Mouse (Mus musculus) liver, postnatal 0 days (tissue): ENCODE data around the gene Ntf5. TPM values are rescaled to one million over a fixed set of nuclear protein-coding genes. Genes with fewer than 3 reads are reported as not detected.

Experiments
- ATAC-seq: fragments of 200-750 bp; cut with Nextera tagmentation; 2 replicates; pipeline ENCODE4 v1.8.0; 2017; ENCODE audit warnings: mild to moderate bottlenecking, moderate library complexity
- DNase-seq: peaks from one replicate; pipeline ENCODE4 v3.0.0-alpha.2; 2016
- H3K27ac ChIP-seq: fragments of 300-500 bp; sonication (generic); 2 replicates; pipeline ENCODE4 v1.5.1; 2014; ENCODE audit warnings: antibody characterized with exemption, moderate library complexity, mild to moderate bottlenecking, low read depth
- H3K27me3 ChIP-seq: fragments of 300-500 bp; sonication (generic); 2 replicates; pipeline ENCODE4 v1.6.1; 2014; ENCODE audit warnings: low read length, control low read depth, mixed read lengths; ENCODE audit not compliant: insufficient read depth
- H3K36me3 ChIP-seq: fragments of 300-500 bp; sonication (generic); replicated peaks from 2 replicates; pipeline ENCODE4 v1.6.1; 2014; ENCODE audit warnings: mild to moderate bottlenecking, control low read depth, low read length, moderate library complexity, mixed read lengths; ENCODE audit not compliant: insufficient read depth
- H3K4me1 ChIP-seq: fragments of 300-500 bp; sonication (generic); 2 replicates; pipeline ENCODE4 v1.6.1; 2014; ENCODE audit warnings: antibody characterized with exemption, mild to moderate bottlenecking, control low read depth; ENCODE audit not compliant: insufficient read depth
- H3K4me2 ChIP-seq: fragments of 300-500 bp; sonication (generic); 2 replicates; pipeline ENCODE4 v1.6.1; 2014; ENCODE audit warnings: low read depth, mild to moderate bottlenecking, low read length, moderate library complexity, mixed read lengths
- H3K4me3 ChIP-seq: fragments of 300-500 bp; sonication (generic); 2 replicates; pipeline ENCODE4 v1.5.1; 2014; ENCODE audit warnings: low read depth, low read length
- H3K9ac ChIP-seq: fragments of 300-500 bp; sonication (generic); replicated peaks from 2 replicates; pipeline ENCODE4 v1.6.1; 2014; ENCODE audit warnings: mild to moderate bottlenecking, moderate library complexity
- H3K9me3 ChIP-seq: fragments of 300-500 bp; sonication (generic); 2 replicates; pipeline ENCODE4 v1.6.1; 2016; ENCODE audit warnings: mild to moderate bottlenecking, control low read depth, low read length, mixed read lengths
- CTCF ChIP-seq: sonication (generic); IDR thresholded peaks from 2 replicates; pipeline ENCODE4 v1.5.1; 2016; ENCODE audit warnings: antibody characterized with exemption, low read depth
- EP300 ChIP-seq: IDR thresholded peaks from 2 replicates; pipeline ENCODE4 v1.6.1; 2016; ENCODE audit warnings: antibody characterized with exemption, low read depth, mild to moderate bottlenecking
- WGBS: fragments of 180-500 bp; shearing (Covaris S2); extraction: QIAGEN DNeasy Blood & Tissue Kit; methylation state at CpG from one replicate; pipeline ENCODE4 v1.1.7; 2014; ENCODE audit not compliant: insufficient replicate concordance; 5-methylcytosine and 5-hydroxymethylcytosine counted together
- polyA plus RNA-seq: library from polyadenylated mRNA; unstranded; fragments of >200 nt; fragmentation: Nextera tagmentation; extraction: Ambion mirVana; gene quantifications from 2 replicates; pipeline ENCODE4 v1.2.1, GENCODE M21; 2015

The Ntf5 gene
- polyA plus RNA-seq, 1 experiment from 2014 or later = 0.05 TPM

DNA sequence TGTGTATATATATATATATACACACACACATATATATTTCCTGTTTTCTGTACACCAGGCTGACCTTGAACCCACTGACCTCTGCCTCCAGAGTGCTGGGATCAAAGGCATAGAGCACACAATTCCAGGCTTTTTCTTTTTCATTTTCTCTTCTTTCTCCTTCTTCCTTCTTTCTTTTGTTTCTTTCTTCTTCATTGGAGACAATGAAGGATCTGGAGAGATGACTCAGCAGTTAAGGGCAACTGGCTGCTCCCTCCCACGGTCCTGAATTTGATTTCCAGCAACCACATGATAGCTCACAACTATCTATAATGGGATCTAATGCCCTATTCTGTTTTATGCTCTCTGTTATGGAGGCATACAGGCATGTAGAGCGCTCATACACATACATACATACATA lies 16.7 kb upstream of the Ntf5 start:
- no peak for DNase-seq
- no peaks in the 10 kb centered on the region for H3K9me3 ChIP-seq
- no peak overlapping the region for H3K27ac ChIP-seq
- peaks cover 16% of the 10 kb centered on the region for H3K4me1 ChIP-seq
- no peak overlapping the region for H3K9ac ChIP-seq
- no peak overlapping the region for H3K4me3 ChIP-seq
- ATAC-seq = no peak
- no peak for TF ChIP-seq CTCF
- no peak for TF ChIP-seq EP300
- no peak overlapping the region for H3K4me2 ChIP-seq
- WGBS = 60% methylated on average over 2 of the region's 2 CpGs
- H3K36me3 ChIP-seq = peaks cover 18% of the 10 kb centered on the region
- no peaks in the 10 kb centered on the region for H3K27me3 ChIP-seq

DNA sequence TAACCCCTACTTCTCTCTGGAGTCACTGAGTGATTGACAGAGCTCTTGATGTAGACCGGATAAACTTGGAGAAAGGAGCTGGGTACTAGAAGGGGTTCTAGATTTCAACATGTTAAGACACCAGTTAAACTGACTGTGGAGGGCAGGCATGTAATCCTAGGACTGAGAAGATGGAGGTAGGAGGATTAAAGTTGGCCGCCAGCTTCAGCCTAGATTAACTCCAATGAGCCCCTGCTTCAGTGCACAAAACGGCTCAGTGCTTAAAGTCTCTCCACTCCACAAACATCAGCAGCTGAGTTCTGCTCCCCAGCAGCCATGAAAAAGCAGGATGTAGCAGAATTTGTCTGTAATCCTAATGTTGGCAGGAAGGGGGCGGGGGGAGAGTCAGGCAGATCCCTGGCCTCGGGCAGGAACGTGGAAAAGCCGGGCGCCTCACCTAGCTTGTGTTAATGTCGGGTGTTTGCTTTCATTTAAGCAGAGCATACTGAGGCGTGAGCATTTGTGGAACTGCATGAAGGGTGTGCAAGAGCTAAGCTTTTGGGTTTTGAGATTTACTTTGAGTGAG lies 11.9 kb upstream of the Ntf5 start:
- 77% methylated on average over 10 of the region's 10 CpGs for WGBS
- TF ChIP-seq CTCF (no peak), EP300 (no peak)
- Histone ChIP-seq H3K27me3 (peaks cover 16% of the 10 kb centered on the region), H3K27ac (no peak overlapping the region), H3K9ac (no peak overlapping the region; the same call in 1 of the 2 replicates), H3K4me1 (peaks cover 8% of the 10 kb centered on the region), H3K36me3 (no peaks in the 10 kb centered on the region), H3K4me2 (no peak overlapping the region), H3K4me3 (no peak overlapping the region), H3K9me3 (no peaks in the 10 kb centered on the region)
- ATAC-seq (no peak), DNase-seq (no peak)

DNA sequence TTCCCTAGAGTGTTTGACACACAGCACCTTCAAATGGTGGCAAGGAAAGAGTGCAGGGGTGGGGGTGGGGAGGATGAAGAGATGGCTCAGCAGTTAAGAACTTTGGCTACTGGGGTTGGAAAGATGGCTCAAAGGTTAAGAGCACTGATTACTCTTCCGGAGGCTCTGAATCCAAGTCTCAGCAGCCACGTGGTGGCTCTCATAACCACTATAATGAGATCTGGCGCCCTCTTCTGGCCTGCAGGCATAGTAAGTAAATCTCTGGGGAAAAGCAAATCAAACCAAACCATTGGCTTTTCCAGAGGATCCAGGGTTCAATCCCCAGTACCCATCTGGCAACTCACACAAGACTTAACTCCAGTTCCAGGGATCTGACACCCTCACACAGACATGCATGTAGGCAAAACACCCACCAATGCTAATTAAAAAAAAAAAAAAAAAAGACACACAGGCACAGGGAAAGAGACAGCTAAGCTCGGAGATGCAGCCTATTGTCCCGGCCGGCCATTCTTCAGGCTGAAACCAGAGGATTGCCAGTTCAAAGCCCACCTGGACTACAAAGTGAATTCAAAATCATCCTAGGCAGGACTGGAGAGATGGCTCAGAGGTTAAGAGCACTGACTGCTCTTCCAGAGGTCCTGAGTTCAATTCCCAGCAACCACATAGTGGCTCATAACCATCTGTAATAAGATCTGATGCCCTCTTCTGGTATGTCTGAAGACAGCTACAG lies 9.8 kb upstream of the Ntf5 start:
- Histone ChIP-seq H3K4me2 (no peak overlapping the region), H3K9ac (no peak overlapping the region), H3K9me3 (no peaks in the 10 kb centered on the region), H3K27me3 (peaks cover 37% of the 10 kb centered on the region), H3K4me1 (peaks cover 10% of the 10 kb centered on the region), H3K36me3 (no peaks in the 10 kb centered on the region), H3K27ac (no peak overlapping the region), H3K4me3 (no peak overlapping the region)
- 43% methylated on average over 6 of the region's 6 CpGs for WGBS
- DNase-seq = peak; percentile 79
- TF ChIP-seq EP300 (no peak), CTCF (peak; percentile 77)
- no peak for ATAC-seq

DNA sequence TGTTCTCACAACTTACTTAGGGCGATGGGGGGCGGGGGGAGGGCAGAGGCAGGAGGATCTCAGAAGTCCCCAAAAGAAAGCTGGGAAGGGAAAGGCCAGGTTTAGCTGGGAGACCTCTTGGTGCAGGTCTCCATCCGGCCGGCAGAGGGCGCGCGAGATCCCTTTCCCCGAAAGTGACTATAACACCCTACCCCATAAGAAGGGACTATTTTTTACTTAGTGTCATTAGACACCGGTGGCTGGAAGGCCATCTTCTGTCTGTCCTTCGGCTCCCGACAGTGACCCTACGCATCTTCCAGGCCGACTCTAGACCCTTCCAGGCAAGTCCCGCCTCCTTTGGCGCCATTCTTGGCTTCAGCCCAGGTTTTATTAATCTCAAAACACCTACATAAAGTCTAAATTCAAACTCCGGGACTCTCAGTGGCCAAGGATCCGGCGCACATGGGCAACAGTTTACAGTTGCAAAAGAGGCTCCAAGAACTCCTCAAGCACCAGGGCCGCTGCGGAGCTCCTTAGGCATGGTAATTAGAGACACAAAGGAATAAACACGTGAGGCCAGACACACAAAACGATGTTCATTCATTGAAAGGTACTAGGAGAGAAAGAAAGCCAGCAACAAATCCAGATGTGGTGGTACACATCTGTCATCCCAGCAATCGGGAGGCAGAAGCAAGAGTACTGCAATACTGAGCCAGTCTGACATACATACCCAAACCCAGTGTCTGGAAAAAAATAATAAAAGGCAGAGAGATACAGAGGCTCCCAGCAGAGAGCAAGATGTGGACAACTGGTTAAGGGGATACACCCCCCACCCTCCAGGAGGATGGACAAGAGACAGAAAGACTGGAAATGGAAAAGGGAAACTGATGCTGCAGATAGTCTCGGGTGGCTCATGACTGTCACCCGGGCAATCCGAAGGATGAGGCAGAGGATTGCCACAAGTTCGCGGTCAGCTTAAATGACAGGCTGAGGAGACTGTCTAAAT lies 8.1 kb upstream of the Ntf5 start, which contains the start of gene Kcna7:
TSS of gene Kcna7 (plus strand) at position 563 of the 985 bp plus-strand sequence.
- peaks cover 53% of the 10 kb centered on the region for H3K27me3 ChIP-seq
- ATAC-seq (peak; percentile 52; the same call in 1 of the 2 replicates), DNase-seq (peak; percentile 68)

DNA sequence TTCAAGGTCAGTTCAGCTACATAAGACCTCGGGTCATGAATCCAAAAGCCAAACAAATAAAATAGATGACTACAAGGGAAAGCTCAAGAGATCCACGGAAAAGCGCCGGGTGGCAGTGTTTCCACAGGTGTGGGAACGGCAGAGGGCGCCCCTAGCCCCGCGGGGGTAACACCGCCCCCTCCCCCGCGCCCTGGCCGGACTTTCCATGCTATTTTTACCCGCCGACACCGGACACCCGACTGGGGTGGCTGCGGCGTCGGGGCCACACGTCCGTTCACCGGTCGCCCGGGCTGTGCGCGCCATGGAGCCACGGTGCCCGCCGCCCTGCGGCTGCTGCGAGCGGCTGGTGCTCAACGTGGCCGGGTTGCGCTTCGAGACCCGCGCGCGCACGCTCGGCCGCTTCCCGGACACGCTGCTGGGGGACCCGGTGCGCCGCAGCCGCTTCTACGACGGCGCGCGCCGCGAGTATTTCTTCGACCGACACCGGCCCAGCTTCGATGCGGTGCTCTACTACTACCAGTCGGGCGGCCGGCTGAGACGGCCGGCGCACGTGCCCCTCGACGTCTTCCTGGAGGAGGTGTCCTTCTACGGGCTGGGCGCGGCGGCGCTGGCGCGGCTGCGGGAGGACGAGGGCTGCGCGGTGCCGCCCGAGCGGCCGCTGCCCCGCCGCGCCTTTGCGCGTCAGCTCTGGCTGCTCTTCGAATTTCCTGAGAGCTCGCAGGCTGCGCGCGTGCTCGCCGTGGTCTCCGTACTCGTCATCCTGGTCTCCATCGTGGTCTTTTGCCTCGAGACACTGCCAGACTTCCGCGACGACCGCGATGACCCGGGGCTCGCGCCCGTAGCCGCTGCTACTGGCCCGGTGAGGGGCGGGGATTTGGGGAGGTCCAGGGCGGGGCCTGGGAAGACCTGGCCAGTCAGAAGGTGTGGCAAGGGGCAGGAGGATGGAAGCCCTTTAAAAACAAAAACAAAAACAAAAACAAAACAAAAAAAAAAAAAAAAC lies 7.0 kb upstream of the Ntf5 start:
- Histone ChIP-seq H3K4me2 (peak overlapping the region; percentile 61), H3K4me3 (peak overlapping the region; percentile 41), H3K36me3 (no peaks in the 10 kb centered on the region), H3K9me3 (no peaks in the 10 kb centered on the region), H3K9ac (no peak overlapping the region), H3K27ac (no peak overlapping the region), H3K4me1 (peaks cover 10% of the 10 kb centered on the region), H3K27me3 (peaks cover 63% of the 10 kb centered on the region)
- DNase-seq = no peak
- TF ChIP-seq CTCF (no peak), EP300 (no peak)
- no peak for ATAC-seq
- WGBS = 3% methylated on average over 104 of the region's 114 CpGs

More for the DNA sequence above, 8.1 kb upstream of the Ntf5 start, which contains the start of gene Kcna7:
- peak; percentile 91 for TF ChIP-seq CTCF
- TF ChIP-seq EP300 = no peak
- peak within 1 kb of the TSS; percentile 41 for H3K4me3 ChIP-seq
- no peak within 1 kb of the TSS for H3K27ac ChIP-seq
- no peaks in the 10 kb centered on the region for H3K36me3 ChIP-seq
- peaks cover 10% of the 10 kb centered on the region for H3K4me1 ChIP-seq
- H3K9me3 ChIP-seq = no peaks in the 10 kb centered on the region
- 12% methylated on average over 28 of the region's 28 CpGs for WGBS
- peak within 1 kb of the TSS; percentile 61 for H3K4me2 ChIP-seq
- no peak within 1 kb of the TSS for H3K9ac ChIP-seq
